Mouse (Mus musculus): ENCODE results near the gene Tldc2. TPM values are rescaled to one million over a fixed set of nuclear protein-coding genes. Genes with fewer than 3 reads are reported as not detected.

Tldc2 gene
- polyA plus RNA-seq, 1 experiment from 2014 or later: not detected

DNA sequence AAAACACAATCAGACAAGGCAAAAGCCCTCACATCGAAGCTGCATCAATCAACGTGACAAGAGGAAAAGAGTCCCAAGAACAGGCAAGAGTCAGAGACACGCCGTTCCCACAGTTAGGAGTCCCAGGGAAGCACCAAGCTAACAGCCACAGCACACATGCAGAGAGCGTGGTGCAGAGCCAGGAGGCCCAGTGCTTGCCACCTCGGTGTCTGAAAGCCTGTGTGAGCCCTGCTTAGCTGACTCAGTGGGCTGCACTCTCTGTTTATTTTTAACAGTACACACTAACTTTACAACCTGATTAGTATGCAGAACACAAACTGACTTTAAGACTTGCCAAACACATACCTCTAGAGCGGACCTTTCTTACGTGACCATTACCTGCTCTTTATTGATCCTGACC is 17.6 kb downstream of the Tldc2 start:
- 95% methylated on average over 7 of the region's 8 CpGs for WGBS (ENCODE audit: missing documents)
- no peaks in the 10 kb centered on the region; the same call in 1 of the 2 replicates for H3K79me2 ChIP-seq (ENCODE audit: inconsistent target)
- H3K4me3 ChIP-seq (ENCODE audit: inconsistent target): no peak overlapping the region
- H3K27ac ChIP-seq: no peak overlapping the region
- H3K36me3 ChIP-seq (ENCODE audit: inconsistent target): peaks cover 91% of the 10 kb centered on the region

DNA sequence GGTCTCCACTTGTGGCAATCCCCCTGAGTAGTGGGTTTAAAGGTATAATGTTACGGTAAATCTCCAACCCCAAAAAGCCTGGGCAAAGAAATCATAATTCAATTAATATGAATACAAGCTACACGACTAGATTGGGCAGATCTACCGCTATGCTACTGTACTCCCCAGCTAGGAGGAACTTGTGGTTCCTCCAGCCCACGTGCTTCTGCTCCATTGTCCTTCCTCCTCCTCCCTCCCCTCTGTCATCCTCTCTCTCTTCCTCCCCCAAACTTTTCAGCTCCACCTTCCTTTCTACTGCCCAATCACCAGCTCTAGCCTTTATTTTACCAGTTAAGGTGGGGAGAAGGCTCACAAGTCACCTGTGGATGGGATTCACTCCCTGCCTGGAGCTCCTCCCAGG is 21.4 kb downstream of the Tldc2 start:
- H3K4me3 ChIP-seq (ENCODE audit: inconsistent target): no peak overlapping the region
- H3K79me2 ChIP-seq (ENCODE audit: inconsistent target): no peaks in the 10 kb centered on the region; the same call in 1 of the 2 replicates
- H3K36me3 ChIP-seq (ENCODE audit: inconsistent target): peaks cover 90% of the 10 kb centered on the region
- no peak overlapping the region for H3K27ac ChIP-seq
- 20% methylated on average over 4 of the region's 4 CpGs for WGBS (ENCODE audit: missing documents)

DNA sequence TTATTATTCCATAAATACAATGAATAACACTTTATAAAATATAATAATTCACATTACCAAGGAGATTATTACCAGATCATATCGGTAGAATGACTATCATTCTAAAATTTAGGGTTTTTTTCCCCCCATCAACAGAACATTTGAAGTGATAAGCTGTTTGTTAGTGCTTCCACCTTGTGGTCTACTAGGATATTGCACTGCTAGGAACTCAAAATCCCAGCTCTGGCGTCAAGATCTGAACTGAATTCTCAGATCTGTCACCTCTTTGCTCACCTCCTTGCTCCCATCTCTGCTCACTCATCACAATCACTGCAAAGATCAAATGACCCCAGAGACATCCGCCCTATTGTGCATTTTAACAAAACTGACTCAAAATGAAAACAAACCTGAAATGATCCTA is 30.1 kb downstream of the Tldc2 start:
- H3K27ac ChIP-seq: no peak overlapping the region
- H3K36me3 ChIP-seq (ENCODE audit: inconsistent target): peaks cover 87% of the 10 kb centered on the region
- peaks cover 22% of the 10 kb centered on the region; the same call in 1 of the 2 replicates for H3K79me2 ChIP-seq (ENCODE audit: inconsistent target)
- no peak overlapping the region for H3K4me3 ChIP-seq (ENCODE audit: inconsistent target)
- WGBS (ENCODE audit: missing documents): 34% methylated on average over 3 of the region's 3 CpGs

DNA sequence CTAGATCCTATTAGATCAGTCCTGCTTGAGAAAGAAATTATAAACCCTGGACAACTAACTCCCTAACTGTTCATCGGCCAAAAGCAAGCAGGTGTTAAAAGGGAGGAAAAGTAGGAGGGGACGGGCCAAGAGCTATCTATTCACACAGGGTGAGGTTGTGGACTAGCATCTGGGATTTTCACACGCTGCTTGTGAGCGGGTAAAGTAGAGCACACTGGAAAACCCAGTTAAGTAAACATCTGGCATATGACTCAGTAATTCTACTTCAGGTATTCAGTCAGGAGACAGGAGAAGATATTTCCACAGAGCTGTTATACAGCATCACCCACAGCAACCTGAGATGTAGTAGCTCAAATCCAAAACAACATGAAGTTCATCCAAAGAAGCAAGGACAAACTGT is 31.7 kb downstream of the Tldc2 start:
- Histone ChIP-seq H3K36me3 (ENCODE audit: inconsistent target) (peaks cover 89% of the 10 kb centered on the region), H3K27ac (no peak overlapping the region), H3K4me3 (ENCODE audit: inconsistent target) (no peak overlapping the region), H3K79me2 (ENCODE audit: inconsistent target) (peaks cover 37% of the 10 kb centered on the region; the same call in 1 of the 2 replicates)
- 97% methylated on average over 4 of the region's 4 CpGs for WGBS (ENCODE audit: missing documents)

DNA sequence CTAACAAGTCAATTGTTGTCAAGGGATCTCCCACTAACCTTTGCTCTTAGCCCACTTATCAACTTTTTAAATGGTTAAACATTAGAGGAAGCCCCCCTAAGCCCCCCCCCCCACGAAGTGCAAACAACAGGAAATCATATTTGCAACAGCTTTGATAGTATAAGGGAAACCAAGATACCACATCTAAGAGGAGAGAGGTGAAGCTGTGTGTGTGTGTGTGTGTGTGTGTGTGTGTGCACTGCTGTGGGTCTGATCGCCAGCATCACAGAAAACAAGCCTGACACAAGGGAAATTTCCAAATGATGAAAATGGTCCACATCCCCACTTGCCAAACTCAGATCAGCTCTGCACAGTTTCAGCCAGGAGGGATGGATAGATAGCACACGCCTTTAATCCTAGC is 32.2 kb downstream of the Tldc2 start:
- WGBS (ENCODE audit: missing documents): 49% methylated on average over 3 of the region's 3 CpGs
- no peak overlapping the region for H3K4me3 ChIP-seq (ENCODE audit: inconsistent target)
- H3K36me3 ChIP-seq (ENCODE audit: inconsistent target): peaks cover 89% of the 10 kb centered on the region
- H3K27ac ChIP-seq: no peak overlapping the region
- H3K79me2 ChIP-seq (ENCODE audit: inconsistent target): peaks cover 43% of the 10 kb centered on the region; the same call in 1 of the 2 replicates

DNA sequence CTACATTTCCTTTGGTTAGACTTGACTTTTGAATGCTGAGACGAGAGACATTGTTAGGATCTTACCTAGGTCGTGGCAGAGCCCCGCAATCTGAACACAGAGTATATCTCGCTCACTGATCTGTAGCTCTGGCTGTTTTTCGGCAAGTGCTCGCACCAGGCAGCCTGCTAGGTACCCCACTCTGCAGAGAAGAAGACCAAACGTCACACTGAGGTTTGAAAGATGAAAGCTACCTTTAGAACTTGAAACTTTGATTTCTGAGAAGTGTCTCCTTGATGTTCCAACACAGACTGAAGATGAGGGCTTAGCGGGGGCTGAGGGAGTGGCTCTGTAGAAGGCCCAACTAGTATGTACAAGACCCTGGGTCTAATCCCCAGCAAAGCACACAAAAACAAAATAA is 34.9 kb downstream of the Tldc2 start:
- H3K79me2 ChIP-seq (ENCODE audit: inconsistent target): peaks cover 70% of the 10 kb centered on the region
- H3K27ac ChIP-seq: no peak overlapping the region
- peaks cover 91% of the 10 kb centered on the region for H3K36me3 ChIP-seq (ENCODE audit: inconsistent target)
- H3K4me3 ChIP-seq (ENCODE audit: inconsistent target): no peak overlapping the region
- WGBS (ENCODE audit: missing documents): 93% methylated on average over 8 of the region's 8 CpGs

DNA sequence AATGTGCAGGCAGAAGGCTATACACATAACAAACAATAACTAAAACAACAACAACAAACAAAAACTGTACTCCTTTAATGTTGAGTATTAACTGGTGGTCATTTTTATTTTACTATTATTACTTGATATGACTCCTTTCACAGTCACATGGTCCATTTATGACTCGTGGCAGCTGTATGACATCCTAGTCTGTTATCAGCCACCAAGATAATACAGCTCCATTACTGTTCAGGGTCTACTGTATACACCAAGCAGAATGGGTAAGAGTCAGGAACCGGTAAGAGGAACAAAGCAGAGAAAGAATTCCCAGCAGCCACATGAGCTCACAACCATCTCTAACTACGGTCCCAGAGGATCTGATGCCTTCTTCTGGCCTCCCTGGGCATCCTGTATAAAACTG is 38.4 kb downstream of the Tldc2 start:
- H3K27ac ChIP-seq: no peak overlapping the region
- no peak overlapping the region for H3K4me3 ChIP-seq (ENCODE audit: inconsistent target)
- peaks cover 96% of the 10 kb centered on the region for H3K79me2 ChIP-seq (ENCODE audit: inconsistent target)
- peaks cover 87% of the 10 kb centered on the region for H3K36me3 ChIP-seq (ENCODE audit: inconsistent target)
- 79% methylated on average over 3 of the region's 3 CpGs for WGBS (ENCODE audit: missing documents)

DNA sequence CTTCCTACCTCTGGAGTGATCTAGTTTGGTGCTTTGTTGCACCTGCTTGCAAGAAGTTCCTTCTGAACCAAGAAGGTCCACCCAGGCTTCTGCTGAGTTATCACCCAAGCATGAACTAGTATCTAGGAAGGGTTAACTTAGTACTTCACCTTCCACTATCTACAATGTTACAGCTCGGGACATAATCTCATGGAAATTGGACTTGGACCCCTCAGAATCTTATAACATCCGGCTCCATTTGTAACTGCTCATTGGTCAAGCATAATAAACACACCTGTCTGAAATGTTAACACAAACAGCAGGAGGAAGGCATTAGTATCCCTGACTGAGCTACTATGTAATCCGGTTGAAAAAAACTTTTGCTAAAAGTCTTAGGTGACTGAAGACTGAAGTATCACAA is 40.5 kb downstream of the Tldc2 start:
- H3K79me2 ChIP-seq (ENCODE audit: inconsistent target): peaks cover 100% of the 10 kb centered on the region
- H3K27ac ChIP-seq: no peak overlapping the region
- 93% methylated on average over 3 of the region's 3 CpGs for whole genome bisulfite sequencing (ENCODE audit: missing documents)
- H3K36me3 ChIP-seq (ENCODE audit: inconsistent target): peaks cover 66% of the 10 kb centered on the region
- H3K4me3 ChIP-seq (ENCODE audit: inconsistent target): no peak overlapping the region

DNA sequence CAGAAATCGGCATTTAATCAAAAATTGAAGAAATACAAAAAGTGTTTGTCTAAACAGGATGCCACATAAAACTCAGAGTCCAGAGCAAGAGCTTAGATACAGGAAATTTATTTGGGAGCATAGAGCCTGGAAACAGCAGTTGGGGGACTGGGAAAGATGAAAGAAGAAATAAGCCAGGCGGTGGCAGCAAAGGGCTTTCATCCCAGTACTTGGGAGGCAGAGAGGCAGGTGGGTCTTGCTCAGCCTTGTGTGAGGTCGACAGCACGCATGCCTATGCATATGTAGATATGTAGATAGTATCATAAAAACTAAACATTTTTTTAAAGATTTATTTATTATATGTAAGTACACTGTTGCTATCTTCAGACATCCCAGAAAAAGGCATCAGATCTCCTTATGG is 41.2 kb downstream of the Tldc2 start:
- H3K4me3 ChIP-seq (ENCODE audit: inconsistent target): no peak overlapping the region

DNA sequence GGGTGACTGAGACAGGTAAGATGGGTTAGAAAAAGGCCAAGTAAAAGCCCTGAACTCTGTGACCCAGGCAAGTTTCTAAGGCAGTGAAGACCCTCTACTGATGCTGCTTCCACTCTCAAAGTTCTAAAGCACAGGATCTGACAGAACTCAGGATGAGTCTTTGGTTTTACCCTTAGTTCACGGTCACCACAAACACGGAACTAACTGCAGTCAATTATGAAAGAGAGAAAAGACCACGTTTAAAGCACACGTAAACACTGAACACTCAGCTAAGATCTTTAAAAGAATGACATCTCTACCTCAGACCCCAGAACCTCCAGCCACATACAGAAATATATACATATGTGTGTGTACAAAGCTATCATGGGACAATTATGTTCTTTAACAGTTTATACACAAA is 42.2 kb downstream of the Tldc2 start:
- Histone ChIP-seq H3K36me3 (ENCODE audit: inconsistent target) (peaks cover 48% of the 10 kb centered on the region), H3K4me3 (ENCODE audit: inconsistent target) (peak overlapping the region; percentile 51), H3K27ac (peak overlapping the region; percentile 84), H3K79me2 (ENCODE audit: inconsistent target) (peaks cover 100% of the 10 kb centered on the region)
- 5% methylated on average over 4 of the region's 4 CpGs for WGBS (ENCODE audit: missing documents)

More for the DNA sequence above, 41.2 kb downstream of the Tldc2 start:
- WGBS (ENCODE audit: missing documents): 82% methylated on average over 3 of the region's 4 CpGs
- Histone ChIP-seq H3K27ac (no peak overlapping the region), H3K79me2 (ENCODE audit: inconsistent target) (peaks cover 100% of the 10 kb centered on the region), H3K36me3 (ENCODE audit: inconsistent target) (peaks cover 59% of the 10 kb centered on the region)

DNA sequence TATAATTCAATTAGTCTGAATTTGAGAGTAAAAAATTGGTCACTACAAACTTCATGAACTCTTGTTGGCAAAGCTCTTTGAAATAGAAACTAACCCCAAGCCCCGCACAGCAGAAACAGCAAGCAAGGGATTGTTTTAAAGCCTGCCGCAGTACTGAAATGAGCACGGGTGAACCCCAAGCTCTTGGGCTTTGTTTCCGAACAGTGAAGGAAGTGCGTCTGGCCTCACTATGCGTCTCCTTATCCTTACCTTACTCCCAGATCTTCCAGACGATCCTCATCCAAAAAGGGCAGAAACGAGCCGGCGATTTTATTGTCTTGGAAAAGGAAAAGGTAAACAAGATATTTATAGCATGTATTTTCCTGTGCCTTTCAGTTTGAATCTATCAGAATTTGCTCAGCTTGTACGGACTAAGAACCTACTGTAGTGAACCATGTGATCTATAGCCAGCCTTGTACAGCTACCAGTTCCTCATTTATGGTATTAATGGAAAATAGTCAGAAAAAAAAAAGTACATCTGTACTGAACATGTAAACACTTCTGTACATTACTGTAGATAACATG is 42.8 kb downstream of the Tldc2 start:
- peak overlapping the region; percentile 51 for H3K4me3 ChIP-seq (ENCODE audit: inconsistent target)
- H3K36me3 ChIP-seq (ENCODE audit: inconsistent target): peaks cover 43% of the 10 kb centered on the region
- 3% methylated on average over 11 of the region's 11 CpGs for WGBS (ENCODE audit: missing documents)
- peaks cover 100% of the 10 kb centered on the region for H3K79me2 ChIP-seq (ENCODE audit: inconsistent target)
- peak overlapping the region; percentile 84 for H3K27ac ChIP-seq

DNA sequence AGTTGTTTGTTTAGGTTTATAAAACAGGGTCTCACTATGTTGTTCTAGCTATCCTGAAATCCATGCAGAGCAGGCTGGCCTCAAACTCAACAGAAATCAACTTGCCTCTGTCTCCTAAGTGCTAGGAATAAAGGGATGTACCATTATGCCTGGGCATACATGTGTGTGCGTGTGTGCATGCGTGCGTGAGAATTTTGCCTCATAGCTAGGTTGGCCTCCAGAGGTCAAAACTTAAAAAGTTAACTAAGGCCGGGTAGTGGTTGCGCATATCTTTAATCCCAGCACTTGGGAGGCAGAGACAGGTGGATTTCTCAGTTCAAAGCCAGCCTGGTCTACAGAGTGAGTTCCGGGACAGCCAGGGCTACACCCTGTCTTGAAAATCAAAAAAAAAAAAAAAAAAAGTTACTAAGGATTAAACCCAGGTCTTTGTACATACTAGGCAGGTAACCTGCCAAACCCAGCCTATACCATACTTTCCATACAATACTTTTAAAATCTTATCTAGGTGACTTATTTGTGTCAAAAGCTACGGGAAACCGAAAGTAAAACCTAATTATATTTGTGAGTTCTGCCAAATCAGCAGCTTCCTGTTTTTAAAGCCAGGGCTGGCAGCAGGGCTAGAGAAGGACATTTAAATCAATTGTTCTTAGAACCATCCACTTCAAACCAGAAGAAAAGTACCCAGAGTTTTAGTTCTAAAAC is 44.1 kb downstream of the Tldc2 start:
- Histone ChIP-seq H3K27ac (peak overlapping the region; percentile 84), H3K36me3 (ENCODE audit: inconsistent target) (peaks cover 30% of the 10 kb centered on the region), H3K79me2 (ENCODE audit: inconsistent target) (peaks cover 90% of the 10 kb centered on the region), H3K4me3 (ENCODE audit: inconsistent target) (peak overlapping the region; percentile 44)
- 30% methylated on average over 8 of the region's 8 CpGs for WGBS (ENCODE audit: missing documents)

DNA sequence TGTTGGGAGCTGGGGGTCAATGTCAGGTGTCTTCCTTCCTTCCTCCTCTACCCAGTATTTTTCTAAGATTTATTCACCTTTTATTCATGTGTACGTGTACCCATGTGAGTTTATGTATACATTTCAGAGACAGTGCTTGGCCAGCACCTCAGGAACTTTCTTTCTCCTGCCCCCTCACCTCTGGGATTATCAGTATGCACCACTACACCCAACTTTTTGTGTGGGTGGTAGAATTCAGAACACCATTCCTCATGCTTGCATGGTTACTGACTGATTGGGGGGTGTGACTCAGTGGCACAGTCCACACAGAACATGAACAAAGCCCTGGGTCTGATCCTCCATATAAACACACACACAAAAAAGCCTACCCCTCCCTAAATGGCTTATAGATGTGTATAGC is 45.2 kb downstream of the Tldc2 start:
- H3K79me2 ChIP-seq (ENCODE audit: inconsistent target): peaks cover 78% of the 10 kb centered on the region
- peak overlapping the region; percentile 84 for H3K27ac ChIP-seq
- no peak overlapping the region; the same call in 1 of the 2 replicates for H3K4me3 ChIP-seq (ENCODE audit: inconsistent target)
- H3K36me3 ChIP-seq (ENCODE audit: inconsistent target): peaks cover 19% of the 10 kb centered on the region
- WGBS (ENCODE audit: missing documents): 83% methylated on average over 1 of the region's 1 CpGs

DNA sequence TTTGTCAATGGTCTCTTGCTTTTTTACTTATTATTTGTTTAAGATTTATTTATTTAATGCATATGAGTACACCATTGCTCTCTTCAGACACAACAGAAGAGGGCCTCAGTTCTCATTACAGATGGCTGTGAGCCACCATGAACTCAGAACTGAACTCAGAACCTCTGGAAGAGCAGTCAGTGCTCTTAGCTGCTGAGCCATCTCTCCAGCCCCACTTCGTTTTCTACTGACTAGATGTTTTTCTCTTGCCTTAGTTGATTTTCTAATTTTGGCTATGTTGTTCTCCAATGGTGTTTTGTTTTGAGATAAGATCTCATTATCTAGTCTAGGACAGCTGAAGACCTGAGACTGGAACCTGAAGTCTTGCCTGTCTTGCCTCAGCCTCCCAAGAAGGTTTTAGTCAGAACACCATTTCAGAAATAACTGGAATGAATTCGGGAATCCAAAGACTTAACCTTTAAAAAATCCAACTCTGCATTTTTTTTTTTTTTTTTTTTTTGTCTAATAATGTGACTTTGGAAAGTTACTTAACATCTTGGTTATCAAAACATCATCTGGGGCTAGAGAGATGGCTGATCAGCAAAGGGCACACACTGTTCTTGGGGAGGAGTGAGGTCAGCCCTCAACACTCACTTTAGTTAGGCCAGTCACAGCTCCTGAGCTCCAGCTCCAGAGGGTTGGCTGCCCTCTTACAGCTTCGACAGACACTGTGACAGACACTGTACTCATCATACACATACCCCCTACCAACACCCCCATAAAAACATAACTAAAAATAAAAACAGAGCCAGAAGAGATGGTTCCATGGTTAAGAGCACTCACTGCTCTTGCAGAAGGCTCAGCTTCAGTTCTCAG is 46.1 kb downstream of the Tldc2 start:
- Histone ChIP-seq H3K27ac (peak overlapping the region; percentile 84), H3K79me2 (ENCODE audit: inconsistent target) (peaks cover 70% of the 10 kb centered on the region), H3K36me3 (ENCODE audit: inconsistent target) (peaks cover 11% of the 10 kb centered on the region; the same call in 1 of the 2 replicates), H3K4me3 (ENCODE audit: inconsistent target) (peak overlapping the region; percentile 97; the same call in 1 of the 2 replicates)
- 78% methylated on average over 3 of the region's 3 CpGs for WGBS (ENCODE audit: missing documents)

Measured in macrophage (primary cell).